Mouse (Mus musculus) hindbrain, postnatal 0 days (tissue): ENCODE measurements around the gene Hist1h3b. TPM values are rescaled to one million over a fixed set of nuclear protein-coding genes. Genes with fewer than 3 reads are reported as not detected.
"Not testable (repeated sequence)": the region's sequence is repeated elsewhere in the genome, so short reads cannot be mapped to it uniquely, and the experiment has no call there.

Experiments
- ATAC-seq: fragments of 200-750 bp; cut with Nextera tagmentation; 2 replicates; pipeline ENCODE4 v1.8.0; 2017; ENCODE audit warnings: mild to moderate bottlenecking, moderate TSS enrichment, moderate library complexity
- DNase-seq: peaks from one replicate; pipeline ENCODE4 v3.0.0-alpha.2; 2015; ENCODE audit warnings: low spot score
- H3K27ac ChIP-seq: fragments of 300-500 bp; sonication (generic); 2 replicates; pipeline ENCODE4 v1.5.1; 2014; ENCODE audit warnings: mild to moderate bottlenecking
- H3K27me3 ChIP-seq: fragments of 300-500 bp; sonication (generic); 2 replicates; pipeline ENCODE4 v1.6.1; 2014; ENCODE audit warnings: low read length, mixed read lengths; ENCODE audit not compliant: insufficient read depth
- H3K36me3 ChIP-seq: fragments of 300-500 bp; sonication (generic); 2 replicates; pipeline ENCODE4 v1.6.1; 2014; ENCODE audit warnings: low read length, mixed read lengths; ENCODE audit not compliant: insufficient read depth
- H3K4me1 ChIP-seq: fragments of 300-500 bp; sonication (generic); 2 replicates; pipeline ENCODE4 v1.6.1; 2014; ENCODE audit warnings: antibody characterized with exemption, low read length, mixed read lengths; ENCODE audit not compliant: insufficient read depth
- H3K4me2 ChIP-seq: fragments of 300-500 bp; sonication (generic); 2 replicates; pipeline ENCODE4 v1.6.1; 2014; ENCODE audit warnings: low read depth, mild to moderate bottlenecking, low read length, moderate library complexity, mixed read lengths
- H3K4me3 ChIP-seq: fragments of 300-500 bp; sonication (generic); 2 replicates; pipeline ENCODE4 v1.5.1; 2014; ENCODE audit warnings: low read length
- H3K9ac ChIP-seq: fragments of 300-500 bp; sonication (generic); replicated peaks from 2 replicates; pipeline ENCODE4 v1.6.1; 2014; ENCODE audit warnings: mild to moderate bottlenecking, low read length, moderate library complexity, mixed read lengths
- H3K9me3 ChIP-seq: fragments of 300-500 bp; sonication (generic); 2 replicates; pipeline ENCODE4 v1.6.1; 2016; ENCODE audit warnings: low read length, mixed read lengths
- CTCF ChIP-seq: IDR thresholded peaks from 2 replicates; pipeline ENCODE4 v1.5.1; 2016; ENCODE audit warnings: antibody characterized with exemption, control low read depth, low read depth
- WGBS: fragments of 180-500 bp; shearing (Covaris S2); extraction: QIAGEN DNeasy Blood & Tissue Kit; methylation state at CpG from one replicate; pipeline ENCODE4 v1.1.7; 2014; 5-methylcytosine and 5-hydroxymethylcytosine counted together
- polyA plus RNA-seq: library from polyadenylated mRNA; unstranded; fragments of >200 nt; fragmentation: Nextera tagmentation; extraction: Ambion mirVana; gene quantifications from 2 replicates; pipeline ENCODE4 v1.2.1, GENCODE M21; 2015
- total RNA-seq: library from RNA; depleted of rRNA; stranded (reverse); fragments of >200 nt; gene quantifications from 2 replicates; pipeline ENCODE4 v1.2.3, GENCODE M21; 2014

Hist1h3b gene
- total and polyA plus RNA-seq, 2 experiments from 2014 or later: 2.6 to 956 TPM

DNA sequence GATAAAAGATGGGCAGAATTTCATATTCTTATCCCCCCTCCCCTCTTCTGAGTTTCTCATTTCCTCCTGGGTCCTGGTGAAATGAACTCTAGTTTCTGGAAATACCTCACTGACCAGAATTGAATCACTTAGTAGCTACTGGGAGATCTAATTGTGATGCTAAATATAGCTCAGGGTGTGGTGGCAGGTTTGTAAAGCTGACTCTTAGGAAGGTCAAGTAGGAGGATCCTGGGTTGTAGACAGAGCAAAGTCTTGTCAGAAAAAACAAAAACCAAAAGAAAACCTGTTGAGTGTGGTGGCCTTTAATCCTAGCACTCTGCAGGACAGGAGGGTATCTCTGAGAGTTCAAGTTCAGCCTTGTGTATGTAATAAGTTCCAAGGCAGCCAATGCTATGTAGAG, 10.1 kb upstream of the Hist1h3b start:
- H3K4me1 ChIP-seq: peaks cover 6% of the 10 kb centered on the region; the same call in 1 of the 2 replicates
- H3K36me3 ChIP-seq: no peaks in the 10 kb centered on the region
- DNase-seq (no peak), ATAC-seq (no peak)
- no peaks in the 10 kb centered on the region for H3K9me3 ChIP-seq
- no peak overlapping the region for H3K4me3 ChIP-seq
- no peak overlapping the region for H3K4me2 ChIP-seq
- H3K9ac ChIP-seq: no peak overlapping the region
- H3K27me3 ChIP-seq: no peaks in the 10 kb centered on the region
- no peak for TF ChIP-seq CTCF
- H3K27ac ChIP-seq: no peak overlapping the region

DNA sequence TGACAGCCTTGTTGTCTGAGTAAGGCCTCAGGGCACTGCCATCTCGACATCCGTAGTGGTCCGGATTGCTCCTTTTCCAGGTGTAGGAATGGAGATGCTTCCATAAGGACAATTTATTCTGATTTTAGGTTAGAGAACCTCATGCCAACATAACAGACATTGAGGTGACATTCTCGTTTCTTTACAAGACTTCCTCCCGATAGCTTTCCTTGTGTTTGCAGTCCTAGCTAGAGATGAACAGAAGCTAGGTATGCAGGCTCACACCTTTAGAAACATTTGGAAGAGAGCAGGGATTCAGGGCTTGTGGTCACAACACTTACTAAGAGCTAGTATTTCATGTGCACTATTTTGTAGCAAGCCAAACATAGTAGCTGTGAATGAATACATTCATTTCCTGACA, 8.9 kb upstream of the Hist1h3b start:
- no peak overlapping the region for H3K9ac ChIP-seq
- H3K4me2 ChIP-seq: no peak overlapping the region
- peaks cover under 1% of the 10 kb centered on the region; the same call in 1 of the 2 replicates for H3K4me1 ChIP-seq
- H3K9me3 ChIP-seq: no peaks in the 10 kb centered on the region
- H3K27ac ChIP-seq: no peak overlapping the region
- no peak for TF ChIP-seq CTCF
- WGBS: 91% methylated on average over 5 of the region's 5 CpGs
- no peak for DNase-seq
- ATAC-seq: no peak
- no peaks in the 10 kb centered on the region for H3K36me3 ChIP-seq
- H3K27me3 ChIP-seq: no peaks in the 10 kb centered on the region
- no peak overlapping the region for H3K4me3 ChIP-seq

DNA sequence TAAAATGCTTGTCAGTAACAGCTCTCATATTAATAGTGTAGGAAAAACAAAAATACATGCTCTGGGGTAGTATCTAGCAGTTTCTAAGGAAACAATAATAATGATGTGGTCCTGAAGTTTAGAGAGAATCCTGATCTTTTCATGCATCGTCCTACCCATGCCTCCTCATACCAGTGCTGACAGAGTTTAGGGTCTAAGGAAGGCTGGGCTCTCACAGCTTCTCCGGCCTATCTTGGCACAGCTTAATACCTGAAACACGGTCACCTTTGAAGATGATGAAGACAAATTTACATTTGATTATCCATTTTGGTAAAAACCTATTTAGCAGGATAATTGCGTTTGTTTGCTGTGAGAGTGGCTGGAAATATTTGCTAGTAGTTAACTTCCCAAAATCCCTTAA, 8.1 kb upstream of the Hist1h3b start:
- Histone ChIP-seq H3K27me3 (no peaks in the 10 kb centered on the region), H3K4me2 (peak overlapping the region; percentile 63; the same call in 1 of the 2 replicates), H3K9me3 (no peaks in the 10 kb centered on the region), H3K4me1 (no peaks in the 10 kb centered on the region; the same call in 1 of the 2 replicates), H3K27ac (no peak overlapping the region), H3K36me3 (no peaks in the 10 kb centered on the region), H3K4me3 (no peak overlapping the region), H3K9ac (no peak overlapping the region)
- no peak for DNase-seq
- no peak for ATAC-seq
- 51% methylated on average over 4 of the region's 4 CpGs for WGBS
- no peak for TF ChIP-seq CTCF

DNA sequence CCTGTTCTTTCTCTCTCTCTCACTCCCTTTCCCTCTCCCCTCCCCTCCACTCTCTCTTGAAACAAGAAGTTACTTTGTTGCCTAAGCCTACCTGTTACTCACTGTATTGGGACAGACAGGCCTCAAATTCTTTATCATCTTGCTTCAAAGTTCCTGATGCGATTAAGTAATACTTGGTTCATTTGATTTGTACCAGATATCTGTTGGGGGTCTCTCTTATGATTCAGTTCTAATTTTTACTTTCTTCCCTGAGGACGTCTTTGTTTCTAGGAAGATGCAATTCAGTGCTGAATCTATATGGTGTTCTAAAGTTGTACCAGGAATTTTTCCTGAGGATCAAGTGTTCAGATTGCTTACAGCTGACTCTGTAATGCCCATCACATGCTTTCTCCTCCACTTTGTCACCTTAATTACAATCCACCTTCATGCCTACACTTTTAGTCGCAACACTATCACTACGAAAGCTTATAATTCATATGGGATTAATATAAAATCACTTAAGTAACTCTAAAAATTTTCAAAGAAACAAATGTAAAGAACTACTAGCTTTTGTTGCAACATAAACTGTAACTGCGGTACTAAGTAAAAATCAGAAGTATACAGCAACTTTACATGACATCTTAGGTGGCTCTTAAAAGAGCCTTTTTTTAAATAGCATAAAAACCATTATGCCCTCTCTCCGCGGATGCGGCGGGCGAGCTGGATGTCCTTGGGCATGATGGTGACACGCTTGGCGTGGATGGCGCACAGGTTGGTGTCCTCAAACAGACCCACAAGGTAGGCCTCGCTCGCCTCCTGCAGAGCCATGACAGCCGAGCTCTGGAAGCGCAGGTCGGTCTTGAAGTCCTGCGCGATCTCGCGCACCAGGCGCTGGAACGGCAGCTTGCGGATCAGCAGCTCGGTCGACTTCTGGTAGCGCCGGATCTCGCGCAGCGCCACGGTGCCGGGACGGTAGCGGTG, 7.4 kb upstream of the Hist1h3b start:
- H3K27me3 ChIP-seq: no peaks in the 10 kb centered on the region
- 2% methylated on average over 13 of the region's 36 CpGs for WGBS
- DNase-seq (no peak), ATAC-seq (no peak)
- H3K9ac ChIP-seq: no peak overlapping the region
- no peaks in the 10 kb centered on the region for H3K36me3 ChIP-seq
- peak overlapping the region; percentile 38 for H3K4me3 ChIP-seq
- no peaks in the 10 kb centered on the region; the same call in 1 of the 2 replicates for H3K4me1 ChIP-seq
- no peaks in the 10 kb centered on the region for H3K9me3 ChIP-seq
- TF ChIP-seq CTCF: no peak
- H3K4me2 ChIP-seq: peak overlapping the region; percentile 63
- H3K27ac ChIP-seq: no peak overlapping the region

DNA sequence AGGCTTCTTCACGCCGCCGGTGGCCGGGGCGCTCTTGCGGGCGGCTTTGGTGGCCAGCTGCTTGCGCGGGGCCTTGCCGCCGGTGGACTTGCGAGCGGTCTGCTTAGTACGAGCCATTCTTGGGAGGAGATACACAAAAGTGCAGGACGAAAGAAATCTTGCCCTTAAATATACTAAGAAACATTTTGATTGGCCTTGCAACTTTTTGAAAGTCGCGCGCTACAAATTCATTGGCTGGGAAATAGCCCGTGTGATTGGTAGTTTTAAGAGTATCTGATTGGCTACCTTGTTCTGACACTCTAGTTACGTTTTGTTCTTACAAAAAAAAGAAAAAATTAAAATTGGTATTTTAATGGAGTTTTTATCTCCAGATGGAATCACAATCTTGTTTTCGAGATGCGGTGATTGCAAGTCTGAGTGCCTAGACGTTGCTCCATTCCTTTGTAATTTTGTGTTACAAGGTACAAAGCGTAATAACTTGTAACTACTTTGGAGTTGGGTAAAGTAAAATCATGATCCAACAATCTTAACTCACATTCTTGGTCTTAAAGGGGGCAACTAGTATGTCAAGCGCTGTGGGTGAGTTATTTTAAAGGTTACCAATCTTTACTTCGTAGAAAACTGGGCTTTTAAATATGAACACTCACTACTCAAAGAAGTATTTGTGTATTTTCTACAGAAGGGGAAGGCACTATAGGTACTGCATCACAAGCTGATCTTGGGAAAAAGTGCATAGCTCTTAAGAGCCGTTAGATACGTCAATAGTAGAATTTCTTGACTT, 6.5 kb upstream of the Hist1h3b start, which contains the start of gene Hist1h3c:
Hist1h3c (minus strand) TSS at position 222 of the 781 bp plus-strand sequence.
- TF ChIP-seq CTCF: no peak
- Histone ChIP-seq H3K4me2 (peak within 1 kb of the TSS; percentile 63), H3K36me3 (no peaks in the 10 kb centered on the region), H3K27me3 (no peaks in the 10 kb centered on the region), H3K27ac (peak within 1 kb of the TSS; percentile 96), H3K4me1 (no peaks in the 10 kb centered on the region), H3K4me3 (peak within 1 kb of the TSS; percentile 38), H3K9me3 (no peaks in the 10 kb centered on the region), H3K9ac (peak within 1 kb of the TSS; percentile 37; the same call in 1 of the 2 replicates)
- WGBS: under 1% methylated on average over 22 of the region's 28 CpGs
- ATAC-seq: peak; percentile 69
- peak; percentile 96 for DNase-seq

DNA sequence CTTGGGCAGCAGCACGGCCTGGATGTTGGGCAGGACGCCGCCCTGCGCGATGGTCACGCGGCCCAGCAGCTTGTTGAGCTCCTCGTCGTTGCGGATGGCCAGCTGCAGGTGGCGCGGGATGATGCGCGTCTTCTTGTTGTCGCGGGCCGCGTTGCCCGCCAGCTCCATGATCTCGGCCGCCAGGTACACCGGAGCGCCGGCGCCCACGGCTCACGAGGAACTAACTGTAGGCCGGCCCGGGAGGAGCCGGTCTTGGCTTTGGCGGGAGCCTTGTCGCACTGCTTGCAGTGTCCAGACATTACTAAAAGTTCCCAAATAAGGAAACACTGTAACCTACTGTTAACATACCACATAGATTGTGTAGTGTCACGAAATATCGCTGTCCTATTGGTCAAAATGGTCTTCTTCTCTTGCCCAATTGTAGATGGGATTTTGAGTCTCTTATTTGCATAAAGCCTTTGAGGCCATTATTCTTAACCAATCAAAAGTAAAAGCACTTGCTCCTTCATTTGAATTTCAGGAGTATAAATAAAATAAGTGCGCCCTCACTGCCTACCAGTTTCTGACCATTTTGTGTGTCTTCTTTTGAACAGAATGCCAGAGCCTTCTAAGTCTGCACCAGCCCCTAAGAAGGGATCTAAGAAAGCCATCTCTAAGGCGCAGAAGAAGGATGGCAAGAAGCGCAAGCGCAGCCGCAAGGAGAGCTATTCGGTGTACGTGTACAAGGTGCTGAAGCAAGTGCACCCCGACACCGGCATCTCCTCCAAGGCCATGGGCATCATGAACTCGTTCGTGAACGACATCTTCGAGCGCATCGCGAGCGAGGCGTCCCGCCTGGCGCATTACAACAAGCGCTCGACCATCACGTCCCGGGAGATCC, 5.6 kb upstream of the Hist1h3b start, which contains the start of gene Hist1h2bb:
Hist1h2bb (plus strand) TSS at position 534 of the 880 bp plus-strand sequence.
- peak; percentile 40 for TF ChIP-seq CTCF
- not testable (repeated sequence) for H3K36me3 ChIP-seq, H3K9me3 ChIP-seq, H3K27me3 ChIP-seq, H3K4me1 ChIP-seq
- Histone ChIP-seq H3K4me3 (peak within 1 kb of the TSS; percentile 38), H3K9ac (peak within 1 kb of the TSS; percentile 37; the same call in 1 of the 2 replicates), H3K4me2 (peak within 1 kb of the TSS; percentile 63), H3K27ac (peak within 1 kb of the TSS; percentile 96)
- 2% methylated on average over 37 of the region's 58 CpGs for WGBS
- DNase-seq (peak; percentile 93), ATAC-seq (peak; percentile 95)
